Mouse (Mus musculus): ENCODE results near the gene Drc3.

Drc3 gene

DNA sequence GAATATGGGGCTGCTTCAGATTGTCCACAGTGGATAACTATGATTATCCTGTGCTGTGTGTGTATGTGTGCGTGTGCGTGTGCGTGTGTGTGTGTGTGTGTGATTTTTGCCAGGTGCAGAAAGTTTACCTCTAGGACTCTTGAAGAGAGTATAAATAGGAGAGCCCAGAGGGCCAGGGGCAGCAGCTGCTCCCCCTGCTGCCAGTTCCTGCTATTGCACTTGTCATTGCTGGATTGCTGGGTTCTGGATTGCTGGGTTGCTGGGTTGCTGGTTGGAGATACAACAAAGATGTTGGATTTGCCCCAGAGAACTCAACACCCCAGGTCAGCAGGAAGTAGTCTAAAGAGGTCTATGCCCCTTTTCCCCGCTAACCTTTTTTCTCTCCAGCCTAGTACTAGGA is 14.8 kb upstream of the Drc3 start:
- DNase-seq = peak; percentile 46

DNA sequence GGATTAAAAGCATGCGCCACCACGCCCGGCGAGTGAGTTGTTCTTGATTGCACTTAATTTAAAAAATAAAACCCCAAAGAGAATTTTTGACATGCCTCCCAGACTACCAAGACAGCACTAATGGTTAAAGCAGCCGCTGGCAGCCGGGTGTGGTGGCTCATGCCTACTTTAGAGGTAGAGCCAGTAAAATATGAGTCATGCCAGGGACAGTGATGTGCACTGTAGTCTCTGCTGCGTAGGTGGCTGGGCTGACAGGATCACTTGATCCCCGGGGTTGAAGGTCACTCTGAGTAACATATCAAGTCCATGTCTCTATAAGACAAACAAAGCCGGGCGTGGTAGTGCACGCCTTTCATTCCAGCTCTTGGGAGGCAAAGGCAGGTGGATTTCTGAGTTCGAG is 13.8 kb upstream of the Drc3 start:
- no peak for DNase-seq

DNA sequence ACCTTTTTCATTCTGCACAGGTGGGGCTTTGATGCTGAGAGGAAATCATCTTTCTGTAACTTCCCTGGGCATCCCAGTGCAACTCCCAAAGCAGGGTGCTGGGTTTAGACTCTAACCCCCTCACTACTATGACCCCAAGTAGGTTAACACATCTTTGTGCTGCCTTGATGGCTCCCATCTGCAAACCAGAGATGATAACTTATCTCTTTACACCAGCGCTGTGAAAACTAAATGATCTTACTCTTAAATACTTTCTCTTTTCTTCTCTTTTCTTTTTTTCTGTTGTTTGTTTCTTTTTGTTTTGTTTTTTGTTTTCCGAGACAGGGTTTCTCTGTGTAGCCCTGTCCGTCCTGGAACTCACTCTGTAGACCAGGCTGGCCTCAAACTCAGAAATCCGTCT is 7.3 kb upstream of the Drc3 start:
- no peak for DNase-seq

DNA sequence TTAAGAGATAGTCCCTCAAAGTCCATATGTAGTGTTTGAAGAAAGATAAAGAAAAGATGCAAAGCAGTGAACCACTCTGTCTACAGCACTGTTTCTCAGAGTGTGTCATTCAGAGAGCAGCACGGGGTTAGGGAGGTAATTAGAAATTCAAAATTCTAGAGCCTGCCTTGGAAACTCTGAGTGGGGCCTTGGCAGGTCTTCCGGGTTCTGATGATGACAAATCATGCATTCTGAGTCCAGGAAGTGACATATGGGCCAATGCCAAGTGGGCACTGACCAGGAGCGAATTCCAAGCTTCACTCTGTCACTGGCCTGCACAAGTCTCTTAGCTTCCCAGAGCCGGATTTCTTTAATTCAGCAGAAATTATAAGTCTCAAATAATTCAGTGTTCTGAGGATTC is 6.6 kb upstream of the Drc3 start:
- peak; percentile 78 for DNase-seq

DNA sequence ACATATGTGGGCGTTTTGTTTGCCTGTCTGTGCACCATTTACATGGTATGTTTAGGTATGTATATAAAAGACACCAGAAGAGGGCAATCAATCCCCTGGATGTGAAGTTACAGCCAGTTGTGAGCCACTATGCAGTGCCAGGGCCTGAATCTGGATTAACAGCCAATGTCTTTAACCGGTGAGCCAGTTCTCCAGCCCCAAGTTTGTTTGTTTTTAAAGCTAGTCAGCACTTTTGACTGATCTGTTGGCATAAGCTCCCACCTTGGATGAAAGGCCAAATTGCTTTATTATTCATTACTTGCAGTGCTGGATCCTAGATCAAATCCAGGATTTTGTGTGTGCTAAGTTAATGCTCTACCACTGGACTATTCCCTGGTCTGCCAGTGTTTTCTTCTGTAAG is 1.7 kb upstream of the Drc3 start:
- DNase-seq = no peak

DNA sequence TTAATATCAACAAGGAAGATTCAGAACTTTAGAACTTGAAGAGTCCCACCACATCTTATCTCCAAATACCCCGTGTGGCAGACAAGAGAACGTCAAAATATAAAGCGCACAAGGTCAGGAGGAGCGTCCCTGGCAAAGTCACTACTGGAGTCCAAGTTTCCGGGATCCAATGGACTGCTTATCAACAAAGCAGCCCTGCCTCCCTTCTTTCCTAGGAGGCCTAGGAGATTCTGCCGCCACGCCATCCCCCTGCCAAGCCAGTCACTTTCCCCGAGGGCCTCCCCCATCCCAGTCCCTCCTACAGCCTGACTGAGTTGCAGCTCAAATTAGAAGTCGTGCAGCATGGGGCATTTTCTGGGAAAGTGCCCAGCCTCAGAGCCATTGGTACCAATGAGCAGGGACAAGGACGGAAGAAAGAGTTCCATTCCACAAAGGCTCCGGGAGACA is 1.2 kb upstream of the Drc3 start:
- no peak for DNase-seq

DNA sequence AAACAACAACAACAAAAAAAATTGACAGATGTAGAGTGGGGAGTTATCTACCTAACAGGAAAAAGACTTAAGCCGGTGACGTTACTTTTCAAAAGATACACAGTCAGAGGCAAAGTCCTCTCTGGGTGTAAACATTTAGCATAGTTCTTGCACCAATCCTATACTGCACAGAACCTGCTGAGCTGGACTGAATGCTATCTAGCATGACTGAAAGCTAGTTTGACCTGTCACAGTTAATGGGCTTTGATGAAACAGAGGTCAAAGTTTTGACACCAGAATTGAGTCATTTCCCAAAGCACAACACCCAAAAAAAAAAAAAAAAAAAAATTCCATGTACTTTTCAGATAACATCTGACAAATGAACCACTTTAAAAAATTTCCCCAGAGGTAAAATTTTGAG is 2.8 kb downstream of the Drc3 start:
- no peak for DNase-seq

DNA sequence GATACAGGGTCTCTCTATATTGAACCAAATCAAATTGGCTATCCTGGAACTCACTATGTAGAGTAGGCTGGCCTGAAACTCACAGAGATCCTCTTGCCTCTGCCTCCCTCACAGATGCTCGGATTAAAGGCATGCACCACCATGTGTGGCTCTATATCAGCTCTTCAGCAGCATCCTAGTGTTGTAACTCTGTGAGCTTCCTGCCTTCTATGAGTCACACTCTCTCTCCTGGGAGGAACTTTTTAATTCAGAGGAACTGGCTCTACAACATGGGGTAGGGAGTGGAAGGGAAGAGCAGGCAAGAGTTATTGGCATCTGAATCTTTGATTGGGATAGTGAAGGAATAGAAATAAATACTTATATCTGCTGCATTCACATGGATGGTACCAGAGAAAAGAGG is 4.0 kb downstream of the Drc3 start:
- no peak for DNase-seq

DNA sequence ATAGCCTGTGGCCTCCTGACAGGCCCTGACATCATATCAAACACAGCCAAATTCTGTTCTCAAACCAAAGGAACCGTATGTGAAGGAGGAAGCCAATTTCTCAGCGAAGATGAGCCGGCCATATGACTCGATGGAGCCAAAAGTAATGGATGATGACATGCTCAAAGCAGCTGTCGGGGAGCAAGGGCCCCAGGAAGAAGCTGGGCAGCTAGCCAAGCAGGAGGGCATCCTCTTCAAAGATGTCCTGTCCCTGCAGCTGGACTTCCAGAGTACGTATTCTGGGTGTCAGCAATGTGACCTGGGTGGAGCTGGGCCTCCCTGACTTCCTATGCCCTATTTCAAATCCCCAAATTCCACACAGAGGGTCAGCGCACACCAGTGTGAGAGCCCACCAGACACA is 5.4 kb downstream of the Drc3 start:
- no peak for DNase-seq

DNA sequence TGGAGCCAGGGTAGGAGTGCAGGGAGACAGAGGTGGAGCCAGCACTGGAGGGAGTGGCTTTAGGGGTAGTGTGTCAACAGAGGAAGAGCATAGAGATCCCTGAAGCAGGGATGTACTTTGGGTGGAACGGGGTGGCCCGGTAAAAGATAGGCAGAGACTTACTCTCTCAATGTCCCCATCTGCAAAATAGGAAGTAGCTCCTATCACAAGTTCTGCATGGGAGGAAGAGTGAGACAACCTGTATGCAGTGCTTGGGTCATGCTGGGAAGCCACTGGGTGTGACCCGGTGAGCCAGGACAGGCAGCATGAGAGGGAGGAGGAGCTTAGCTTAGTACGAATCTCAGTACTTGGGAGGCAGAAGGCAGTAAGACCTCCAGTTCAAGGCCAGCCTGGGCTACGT is 6.0 kb downstream of the Drc3 start:
- DNase-seq = no peak

DNA sequence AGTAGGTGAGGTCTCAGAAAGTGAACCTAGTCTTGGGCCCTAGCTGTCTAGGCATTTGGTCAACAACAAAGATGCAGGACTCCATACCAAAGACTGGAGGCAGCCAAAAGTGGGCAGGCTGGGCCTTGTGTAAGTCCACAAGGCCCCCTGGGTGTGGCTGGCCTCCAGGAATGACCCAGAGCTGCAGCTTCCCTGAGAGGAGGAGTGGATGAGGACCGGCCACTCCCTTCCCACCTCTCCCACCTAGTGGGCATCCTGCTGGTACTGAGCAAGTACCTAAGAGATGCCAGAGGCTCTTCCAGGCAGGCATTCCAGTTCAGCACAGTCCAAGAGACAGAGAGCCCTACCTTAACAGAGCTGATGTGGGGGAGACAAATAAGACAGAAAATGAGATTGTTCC is 6.8 kb downstream of the Drc3 start:
- DNase-seq = no peak

DNA sequence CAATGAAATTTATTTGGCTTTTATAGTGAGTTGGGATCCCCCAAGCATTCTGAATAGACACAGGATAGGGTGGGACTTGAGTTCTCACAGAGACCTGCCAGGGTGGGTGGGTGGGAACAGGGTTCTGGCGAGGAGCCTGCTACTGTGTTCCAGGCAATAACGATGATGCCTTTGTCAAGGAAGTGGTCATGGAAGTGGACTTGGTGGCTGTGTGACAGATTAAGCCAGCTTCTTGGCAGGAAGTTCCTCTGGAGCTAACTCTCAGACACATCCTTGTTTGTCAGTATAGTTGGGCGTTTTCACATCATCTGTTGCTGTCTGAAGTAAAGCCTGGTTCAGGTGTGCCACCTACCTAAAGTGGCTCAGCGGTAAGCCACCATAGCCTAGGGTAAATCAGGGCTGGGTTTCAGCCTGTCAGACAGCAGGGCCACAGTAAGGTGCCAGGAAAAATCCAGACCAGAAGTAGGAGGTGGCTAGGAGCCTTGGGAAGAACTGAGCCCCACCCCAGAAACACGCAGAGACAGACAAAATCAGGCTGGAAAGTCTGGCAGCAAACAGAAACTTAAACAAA is 7.6 kb downstream of the Drc3 start:
- DNase-seq = no peak

DNA sequence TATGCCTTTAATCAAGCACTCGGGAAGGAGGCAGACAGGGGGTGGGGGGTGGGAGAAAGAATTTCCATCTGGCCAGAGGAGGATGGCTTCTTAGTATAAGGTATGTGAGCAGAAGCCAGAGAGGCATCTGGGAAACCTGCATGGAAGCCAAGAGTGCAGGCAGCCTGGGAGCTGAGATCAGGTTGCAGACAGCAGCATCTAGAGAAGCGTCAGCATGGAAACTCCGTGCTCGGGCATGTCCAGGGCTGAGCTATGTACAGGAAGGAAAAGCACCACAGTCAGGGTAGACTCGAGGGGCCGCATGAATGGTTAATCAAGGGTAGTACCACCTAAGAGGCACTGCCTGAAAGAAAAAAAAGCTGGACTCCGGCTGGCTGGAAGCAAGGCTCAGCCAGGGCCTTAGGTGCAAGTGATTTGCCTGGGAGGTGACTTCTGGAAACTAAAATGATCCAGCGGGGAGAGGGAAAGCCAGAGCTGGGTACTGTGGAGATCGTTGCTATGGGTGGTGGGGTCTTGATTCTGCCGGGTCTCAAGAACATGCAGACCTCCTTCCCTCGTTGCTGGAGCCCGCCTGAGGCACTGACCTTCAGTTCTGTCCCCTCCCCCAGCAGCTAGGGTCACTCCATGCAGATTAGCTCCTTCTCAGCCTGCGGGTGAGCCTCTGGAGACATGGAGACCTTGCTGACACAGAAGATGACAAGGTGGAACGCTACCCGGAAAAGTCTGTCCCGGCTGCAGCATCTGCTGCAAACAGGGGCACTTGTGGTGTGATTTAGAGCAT is 13.3 kb downstream of the Drc3 start:
- no peak for DNase-seq

DNA sequence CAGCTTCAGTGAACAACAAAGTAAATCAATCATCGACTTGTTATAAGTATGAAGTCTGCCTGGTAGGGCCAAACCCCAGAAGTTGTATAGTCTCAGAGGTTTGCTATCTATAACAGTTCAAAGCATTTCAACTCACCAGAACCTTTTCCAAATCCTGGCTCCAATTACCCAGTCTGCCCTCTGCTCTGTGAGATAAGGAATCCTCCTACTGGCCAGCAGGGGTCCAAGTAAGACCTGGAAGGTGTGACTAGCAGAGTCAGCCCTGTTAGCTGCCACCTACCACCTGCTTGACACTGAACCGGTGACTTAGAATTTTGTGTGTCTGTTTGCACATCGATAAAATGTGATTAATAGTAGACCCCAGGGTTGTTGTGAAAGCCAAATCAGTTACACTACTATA is 14.1 kb downstream of the Drc3 start:
- no peak for DNase-seq

DNA sequence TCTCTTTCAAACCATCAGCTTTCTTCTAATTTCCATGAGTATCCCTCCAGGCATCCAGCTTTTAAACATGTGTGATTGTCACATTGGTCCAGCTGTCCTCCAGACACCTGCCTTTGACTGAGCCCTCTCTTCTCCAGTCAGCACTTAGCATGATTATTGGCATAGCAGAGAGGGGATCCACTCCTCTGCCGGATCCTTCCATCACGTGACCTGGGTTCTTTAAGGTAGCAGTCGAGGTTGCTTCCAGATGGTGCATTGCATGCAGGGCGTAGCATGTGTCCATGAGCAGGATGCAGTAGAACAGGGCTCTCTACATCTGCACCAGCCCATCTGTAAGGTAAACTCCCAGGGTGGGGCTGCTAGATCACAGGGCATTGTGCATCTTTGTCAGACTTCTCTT is 15.8 kb downstream of the Drc3 start:
- no peak for DNase-seq

DNA sequence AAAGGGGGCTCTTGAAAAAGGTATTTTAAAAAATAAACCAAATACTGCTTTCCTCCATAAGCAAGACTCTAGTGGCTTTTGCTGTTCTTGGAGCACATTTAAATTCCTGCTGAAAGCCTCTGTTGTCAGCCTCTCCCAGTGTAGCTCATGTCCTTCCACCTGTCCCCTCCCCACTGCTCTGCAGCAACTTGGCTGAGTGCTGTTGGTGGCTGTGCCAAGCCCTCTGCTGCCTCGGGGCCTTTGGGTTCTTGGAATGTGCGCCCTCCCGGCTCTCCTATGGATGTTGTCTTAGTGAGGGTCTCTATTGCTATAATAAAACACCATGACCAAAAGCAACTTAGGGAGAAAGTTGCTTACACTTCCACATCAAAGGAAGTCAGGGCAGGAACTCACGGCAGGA is 16.3 kb downstream of the Drc3 start:
- DNase-seq = no peak

DNA sequence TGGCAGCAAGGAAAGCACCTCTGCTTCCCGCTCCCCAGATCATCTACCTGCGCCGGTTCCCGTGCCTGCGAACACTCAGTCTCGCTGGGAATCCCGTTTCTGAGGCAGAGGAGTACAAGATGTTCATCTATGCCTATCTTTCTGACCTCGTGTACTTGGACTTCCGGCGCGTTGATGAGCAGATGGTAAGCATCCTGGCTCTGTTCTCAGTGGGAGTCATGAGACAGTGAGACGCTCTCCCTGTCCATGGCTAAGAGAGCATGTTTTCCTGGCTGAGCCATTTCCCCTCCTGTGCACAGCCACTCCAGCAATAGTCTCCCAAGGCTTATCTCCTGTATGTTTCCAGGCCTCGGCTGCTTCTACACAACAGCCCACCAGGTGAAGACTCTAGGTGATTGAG is 17.3 kb downstream of the Drc3 start:
- peak; percentile 23 for DNase-seq

DNA sequence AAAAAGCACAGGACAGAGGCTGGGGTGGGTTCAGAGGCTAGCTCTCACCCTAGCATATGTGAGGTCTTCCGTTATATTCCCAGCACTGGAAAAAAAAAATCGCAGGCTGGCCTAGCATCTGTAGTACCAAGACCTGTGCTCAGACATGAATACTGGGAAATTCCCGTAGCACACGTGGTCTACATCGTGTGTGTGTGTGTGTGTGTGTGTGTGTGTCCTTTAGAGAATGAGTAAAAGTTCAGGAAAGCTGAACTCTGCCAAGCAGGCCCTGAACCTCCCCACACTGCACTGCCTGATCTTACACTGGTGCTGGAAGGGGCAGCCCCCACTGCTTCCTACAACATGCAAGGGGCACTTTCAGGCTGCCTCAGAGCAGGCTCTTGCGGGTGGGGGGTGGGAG is 21.4 kb downstream of the Drc3 start:
- DNase-seq = no peak

DNA sequence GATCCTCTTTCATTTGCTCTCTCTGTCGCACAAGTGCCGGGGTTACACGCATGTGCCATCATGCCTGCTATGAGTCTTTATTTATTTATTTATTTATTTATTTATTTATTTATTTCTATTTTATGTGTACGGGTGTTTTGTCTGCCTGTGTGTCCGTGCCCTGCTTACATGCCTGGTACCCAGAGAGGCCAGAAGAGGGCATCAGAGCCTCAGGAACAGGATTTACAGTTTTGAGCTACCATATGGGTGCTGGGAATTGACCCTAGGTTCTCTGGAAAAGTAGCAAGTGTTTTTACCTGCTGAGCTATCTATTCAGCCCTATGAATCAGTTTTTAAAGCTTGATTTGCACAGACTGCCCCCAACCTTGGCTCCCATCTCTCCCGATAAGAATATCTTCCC is 30.4 kb downstream of the Drc3 start:
- DNase-seq = no peak

DNA sequence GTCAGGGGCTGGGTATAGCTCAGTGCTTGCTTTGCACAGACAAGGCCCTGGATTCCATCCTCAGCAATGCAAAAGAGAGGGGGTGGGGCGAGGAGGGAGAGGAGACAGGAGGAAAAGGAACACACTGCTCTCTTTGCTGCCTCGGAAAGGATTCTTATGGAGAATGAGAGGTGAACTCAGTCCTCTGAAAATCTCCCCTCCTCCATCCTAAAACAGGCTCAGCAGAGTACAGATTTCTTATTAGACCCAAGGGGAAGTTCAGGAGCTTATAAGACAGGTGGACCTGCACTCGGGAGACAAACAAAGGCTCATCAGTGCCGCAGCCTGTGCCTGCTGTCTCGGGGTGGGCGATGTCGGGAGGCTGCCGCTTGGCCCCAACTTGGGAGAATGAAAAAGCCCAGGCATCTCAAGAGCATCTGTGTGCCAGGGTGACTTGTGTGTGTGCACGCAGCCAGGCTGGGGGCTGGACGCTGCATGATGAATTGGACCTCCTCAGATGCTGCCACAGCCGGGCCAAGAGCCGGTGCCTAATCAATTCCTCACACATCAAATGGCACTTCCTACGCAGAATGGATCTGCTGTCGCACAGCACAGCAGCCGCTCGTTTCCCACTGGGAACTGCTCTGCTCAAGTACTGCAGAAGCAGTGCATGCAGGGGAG is 31.8 kb downstream of the Drc3 start:
- peak; percentile 24 for DNase-seq

DNA sequence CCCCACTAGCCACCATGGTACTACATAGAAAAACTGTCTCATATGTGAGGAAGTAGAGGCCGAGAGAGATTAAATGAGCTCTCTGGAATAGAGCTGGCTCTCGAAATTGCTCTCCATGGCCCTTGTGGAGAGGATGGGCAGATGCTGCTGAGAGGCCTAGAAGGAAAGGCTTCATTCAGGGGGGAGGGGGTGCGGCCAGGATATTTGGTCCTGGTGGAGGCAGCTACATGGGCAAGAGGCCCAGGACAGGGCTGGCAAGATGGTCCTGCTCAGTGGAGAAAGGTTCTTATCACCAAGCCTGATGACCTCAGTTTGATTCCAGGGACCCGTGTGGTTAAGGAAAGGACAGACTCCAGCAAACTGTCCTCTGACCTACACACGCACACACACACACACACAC is 32.8 kb downstream of the Drc3 start:
- no peak for DNase-seq

DNA sequence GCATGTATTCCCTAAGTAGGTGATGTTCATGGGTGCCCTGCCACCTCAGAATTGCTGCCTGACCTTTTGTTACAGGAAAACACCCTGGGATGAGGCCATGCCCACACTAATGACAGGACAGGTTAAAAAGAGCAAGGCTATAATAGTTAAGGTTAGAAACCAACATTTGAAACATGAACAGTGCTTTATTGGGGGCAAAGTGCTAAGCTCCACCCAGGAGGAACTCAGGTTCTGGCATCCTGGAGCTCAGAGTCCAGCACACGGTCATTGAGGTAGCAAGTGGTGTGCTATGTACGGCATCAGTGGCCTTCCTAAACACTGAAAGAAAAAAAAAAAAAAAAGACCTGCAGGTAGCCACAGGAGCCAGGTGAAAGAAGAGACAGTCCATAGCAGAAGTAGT is 34.8 kb downstream of the Drc3 start:
- DNase-seq = no peak

DNA sequence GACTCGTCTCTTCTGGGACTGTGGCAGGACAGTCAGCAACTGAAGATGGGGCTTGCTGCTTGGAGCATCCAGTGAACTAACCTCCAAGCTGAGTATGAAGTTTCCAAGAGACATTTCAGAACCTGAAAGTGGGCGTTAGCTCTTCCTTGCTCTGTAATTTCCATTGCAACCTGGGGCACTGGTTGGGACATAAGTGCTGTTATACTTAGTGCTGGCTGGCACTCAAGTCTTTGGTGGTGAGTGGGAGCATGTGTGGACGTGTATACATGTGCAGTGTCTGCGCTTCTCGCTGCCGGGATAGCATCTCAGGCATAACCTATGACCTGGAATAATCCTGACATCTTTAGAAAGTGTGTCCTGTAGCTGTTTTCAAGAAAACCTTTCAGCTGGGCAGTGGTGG is 38.2 kb downstream of the Drc3 start:
- DNase-seq = no peak

DNA sequence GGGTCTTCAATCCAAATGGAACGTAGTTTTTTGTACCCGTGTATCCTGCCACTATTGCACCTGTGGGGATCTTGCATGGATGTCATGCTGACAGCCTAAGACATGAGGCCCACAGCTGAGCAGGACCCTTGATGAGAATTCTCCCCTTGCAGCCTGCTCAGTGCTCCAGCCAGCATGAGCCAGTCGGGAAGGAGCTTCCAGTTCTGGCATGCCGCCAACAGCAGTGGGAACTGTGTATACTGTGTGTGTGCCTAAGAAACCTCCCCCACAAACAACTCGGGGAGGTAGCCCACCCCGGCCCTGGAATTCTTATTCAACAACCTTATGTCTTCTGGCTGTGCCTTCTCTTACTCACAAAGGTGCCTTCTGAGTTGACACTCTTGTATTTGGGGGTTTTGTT is 43.4 kb downstream of the Drc3 start:
- no peak for DNase-seq

DNA sequence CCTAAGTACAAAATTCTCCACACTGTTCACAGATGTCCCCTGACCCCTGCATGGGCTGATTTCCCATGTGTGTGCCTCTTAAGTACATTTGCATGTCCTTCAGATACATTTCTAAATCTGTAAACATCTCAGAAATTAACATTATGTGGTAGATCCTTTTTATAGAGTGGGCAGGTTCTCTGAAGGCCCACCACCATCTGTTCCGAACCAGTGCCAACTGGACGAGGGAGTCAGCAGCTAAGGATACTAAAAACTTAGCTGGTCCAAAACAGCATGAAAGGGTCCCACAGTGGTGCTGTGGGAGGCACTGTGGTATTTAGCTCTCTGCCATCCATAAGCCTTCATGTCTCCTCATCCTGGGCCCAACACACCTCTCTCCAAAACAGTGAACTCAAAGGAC is 44.0 kb downstream of the Drc3 start:
- no peak for DNase-seq
